Mouse (Mus musculus) stomach, adult 2 months (tissue): ENCODE measurements around the gene 1700018F24Rik. TPM values are rescaled to one million over a fixed set of nuclear protein-coding genes. Genes with fewer than 3 reads are reported as not detected.

Source experiments
- polyA plus RNA-seq: library from polyadenylated mRNA; depleted of rRNA; stranded (reverse); fragments of >200 nt; gene quantifications from 2 replicates; pipeline ENCODE4 v1.2.3, GENCODE M21; 2012; rRNA removed

The 1700018F24Rik gene
- polyA plus RNA-seq, result not detected in 2 replicates

GRCm38 (mm10) chr5:145042690-145043089, at the start of gene 1700018F24Rik:
1700018F24Rik (plus strand) TSS chr5:145042990.

GRCm38 (mm10) chr5:145032391-145032790, 10.4 kb upstream of the 1700018F24Rik start, which contains the start of gene Gm4871:
Gm4871 (minus strand) TSS chr5:145032754.

DNA sequence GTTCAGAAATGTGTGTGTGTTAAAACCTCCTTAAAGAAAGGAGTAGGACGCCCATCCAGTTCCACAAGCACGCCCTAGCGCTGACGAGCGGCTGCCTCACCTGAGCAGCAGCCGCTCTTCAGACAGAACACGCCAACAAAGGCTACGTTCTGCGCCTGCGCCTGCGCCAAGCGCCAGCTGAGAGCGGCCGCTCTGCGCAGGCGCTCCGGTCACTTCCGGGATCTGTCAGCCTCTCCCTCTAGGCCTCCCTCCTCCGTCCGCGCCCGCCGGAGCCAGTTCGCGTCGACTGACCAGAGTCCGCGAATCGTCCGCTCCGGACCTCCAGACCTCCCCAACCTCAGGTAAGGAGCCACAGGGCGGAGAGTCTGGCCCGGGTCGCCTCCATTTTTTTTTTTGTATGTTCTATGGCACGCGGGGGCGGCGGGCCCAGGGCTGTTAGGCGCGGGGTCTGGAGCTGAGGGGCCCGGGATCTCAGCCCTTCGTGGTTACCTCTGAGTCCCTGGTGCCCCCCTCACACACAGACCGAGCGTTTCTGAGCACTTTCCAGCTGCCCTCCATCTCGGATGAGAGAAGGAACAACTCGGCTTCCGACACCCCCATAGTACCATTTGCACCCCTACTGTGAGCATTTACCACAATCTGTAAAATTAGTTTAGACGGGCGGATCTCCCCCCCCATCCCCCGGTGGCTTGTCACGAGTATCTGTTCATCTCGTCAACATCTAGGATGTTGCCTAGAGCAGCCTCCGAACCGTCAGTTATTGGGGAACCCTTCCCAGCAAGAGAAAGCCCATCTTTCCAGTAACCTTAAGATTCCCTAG, 41.1 kb downstream of the 1700018F24Rik start, which contains the start of the genes Arpc1a and Kpna7:
Gene Arpc1a, plus strand, starts transcription at position 199 of the 820 bp plus-strand sequence.
Gene Kpna7, minus strand, starts transcription at position 399 of the 820 bp plus-strand sequence.

Other genes with a start within 250 kb of the 1700018F24Rik start
- 14.7 and 15.0 TPM in 2 replicates for gene Smurf1, start 77.1 kb upstream of the 1700018F24Rik start, polyA plus RNA-seq
- not detected in 2 replicates for gene Gm4871, start 10.2 kb upstream of the 1700018F24Rik start, polyA plus RNA-seq
- 44.3 and 48.9 TPM in 2 replicates for gene Arpc1a, start 40.8 kb downstream of the 1700018F24Rik start, polyA plus RNA-seq
- gene Kpna7, start 41.0 kb downstream of the 1700018F24Rik start, polyA plus RNA-seq, result 0.15 TPM in 1 of 2 replicates, not detected in the other
- gene Arpc1b, start 71.2 kb downstream of the 1700018F24Rik start, polyA plus RNA-seq, result 304 and 321 TPM in 2 replicates
- gene Pdap1, start 97.2 kb downstream of the 1700018F24Rik start, polyA plus RNA-seq, result 12.1 and 13.0 TPM in 2 replicates
- 23.2 and 25.2 TPM in 2 replicates for gene Bud31, start 97.4 kb downstream of the 1700018F24Rik start, polyA plus RNA-seq
- gene Ptcd1, start 124.1 kb downstream of the 1700018F24Rik start, polyA plus RNA-seq, result 3.8 and 4.2 TPM in 2 replicates
- 11.0 and 11.7 TPM in 2 replicates for gene Cpsf4, start 124.2 kb downstream of the 1700018F24Rik start, polyA plus RNA-seq
- gene Atp5j2, start 149.1 kb downstream of the 1700018F24Rik start, polyA plus RNA-seq, result 46.2 and 49.2 TPM in 2 replicates
- gene Zkscan14, start 158.9 kb downstream of the 1700018F24Rik start, polyA plus RNA-seq, result 0.90 and 0.97 TPM in 2 replicates
- 0.91 and 1.6 TPM in 2 replicates for gene Zkscan5, start 161.6 kb downstream of the 1700018F24Rik start, polyA plus RNA-seq
- gene Zfp655, start 188.7 kb downstream of the 1700018F24Rik start, polyA plus RNA-seq, result 1.9 and 3.0 TPM in 2 replicates
- gene Zscan25, start 237.5 kb downstream of the 1700018F24Rik start, polyA plus RNA-seq, result 5.4 and 6.1 TPM in 2 replicates